Mouse (Mus musculus) left cerebral cortex, adult 2 months (tissue): ENCODE data around the gene Polg2. TPM values are rescaled to one million over a fixed set of nuclear protein-coding genes. Genes with fewer than 3 reads are reported as not detected.
A peak's percentile ranks its signal among the peaks of the same experiment; 100 is the strongest.
"Not testable (repeated sequence)": the region's sequence is repeated elsewhere in the genome, so short reads cannot be mapped to it uniquely, and the experiment has no call there.

Source experiments
- DNase-seq, 2 experiments: peaks; one replicate each; pipeline ENCODE4 v3.0.0; 2021 to 2022; ENCODE audit warnings: low spot score in 2 of 2, mixed read lengths in 1 of 2; ENCODE audit errors: extremely low spot score in 1 of 2
- H3K27ac ChIP-seq: fragments of 200-600 bp; 2 replicates; pipeline ENCODE4 v1.8.1; 2022
- H3K4me3 ChIP-seq: fragments of 200-600 bp; 2 replicates; pipeline ENCODE4 v1.8.1; 2022
- CTCF ChIP-seq: fragments of 200-600 bp; IDR thresholded peaks from 2 replicates; pipeline ENCODE4 v1.8.1; 2022; ENCODE audit warnings: antibody characterized with exemption, mild to moderate bottlenecking, moderate library complexity
- intact Hi-C: fragments of 180-260 bp; cut with DNase I; formaldehyde crosslinking; loops from one replicate; pipeline ENCODE4 v1.15.1; 2025
- microRNA-seq, 2 experiments: library from miRNA; unstranded; fragments of <30 nt; microRNA quantifications; one replicate each; pipeline ENCODE4 v1.2.0; 2021
- total RNA-seq, 2 experiments: library from RNA; stranded (reverse); gene quantifications; 2 replicates each; pipeline ENCODE4 v1.2.3; 2021

Polg2 gene
- total RNA-seq, 2 experiments from 2014 or later, result 3.2 to 4.2 TPM

GRCm38 (mm10) chr11:106736614-106737013 lies 42.7 kb downstream of the Polg2 start:
- Histone ChIP-seq H3K4me3 (no peak overlapping the region), H3K27ac (peak overlapping the region; percentile 48; the same call in 1 of the 2 replicates)
- TF ChIP-seq CTCF, result no peak
- intact Hi-C loops, result no loop called here
- no peak for DNase-seq

- DNase-seq, result no peak
- no peak for TF ChIP-seq CTCF
- no peak overlapping the region for H3K4me3 ChIP-seq
- H3K27ac ChIP-seq, result no peak overlapping the region
- intact Hi-C loops, result no loop called here
Measured at GRCm38 (mm10) chr11:106730714-106731113, 48.6 kb downstream of the Polg2 start.

GRCm38 (mm10) chr11:106729656-106730055 lies 49.7 kb downstream of the Polg2 start:
- intact Hi-C loops, result no loop called here
- no peak overlapping the region for H3K27ac ChIP-seq
- TF ChIP-seq CTCF, result no peak
- no peak overlapping the region for H3K4me3 ChIP-seq
- DNase-seq, result no peak

GRCm38 (mm10) chr11:106728402-106729366 lies 50.7 kb downstream of the Polg2 start:
- no peak for TF ChIP-seq CTCF
- Histone ChIP-seq H3K4me3 (no peak overlapping the region), H3K27ac (no peak overlapping the region)
- no peak for DNase-seq
- intact Hi-C loops, result no loop called here

- Histone ChIP-seq H3K27ac (no peak overlapping the region), H3K4me3 (no peak overlapping the region)
- intact Hi-C loops, result no loop called here
- no peak for TF ChIP-seq CTCF
- DNase-seq, result no peak
Measured at GRCm38 (mm10) chr11:106727967-106728366, 51.4 kb downstream of the Polg2 start.

GRCm38 (mm10) chr11:106724916-106725235 lies 54.5 kb downstream of the Polg2 start:
- not testable (repeated sequence) for H3K4me3 ChIP-seq

GRCm38 (mm10) chr11:106724176-106724915 lies 55.0 kb downstream of the Polg2 start:
- no peak overlapping the region for H3K27ac ChIP-seq
- DNase-seq, result no peak
- intact Hi-C loops, result no loop called here
- no peak for TF ChIP-seq CTCF
- no peak overlapping the region for H3K4me3 ChIP-seq

More at GRCm38 (mm10) chr11:106724916-106725235, 54.5 kb downstream of the Polg2 start:
- DNase-seq, intact Hi-C loops, H3K27ac ChIP-seq: not testable (repeated sequence)

- Histone ChIP-seq H3K4me3 (no peak overlapping the region), H3K27ac (no peak overlapping the region)
- no peak for DNase-seq
- no peak for TF ChIP-seq CTCF
- intact Hi-C loops, result no loop called here
Measured at GRCm38 (mm10) chr11:106723611-106724125, 55.7 kb downstream of the Polg2 start.

GRCm38 (mm10) chr11:106722831-106723361 lies 56.4 kb downstream of the Polg2 start:
- DNase-seq, result no peak
- Histone ChIP-seq H3K27ac (no peak overlapping the region), H3K4me3 (no peak overlapping the region)
- intact Hi-C loops, result no loop called here
- no peak for TF ChIP-seq CTCF

- intact Hi-C loops, result no loop called here
- Histone ChIP-seq H3K27ac (no peak overlapping the region), H3K4me3 (no peak overlapping the region)
- no peak for TF ChIP-seq CTCF
- DNase-seq, result no peak
Measured at GRCm38 (mm10) chr11:106720379-106720778, 59.0 kb downstream of the Polg2 start.

Small RNAs within 50 kb of the gene (microRNA-seq; reads per million reads assigned to microRNA genes)
- gene Gm25994, result 0 reads per million in 2 experiments
- gene Mir3064, result 25.1 to 26.5 reads per million in 2 experiments

Other genes with a start within 250 kb of the Polg2 start
- 100 to 1,000 TPM; 114 to 118 TPM for gene Tex2, start 166.1 kb downstream of the Polg2 start, total RNA-seq
- 10 to 100 TPM; 17.3 to 22.0 TPM for gene Pecam1, start 28.9 kb downstream of the Polg2 start, total RNA-seq
- gene Milr1, start 28.3 kb downstream of the Polg2 start, total RNA-seq, result under 1 TPM in 1 of 2 experiments, not detected in 1; 0.44 TPM
- 100 to 1,000 TPM; 652 to 679 TPM for gene Ddx5, start 9.6 kb upstream of the Polg2 start, total RNA-seq
- 10 to 100 TPM; 12.6 to 15.1 TPM for gene Cep95, start 9.7 kb upstream of the Polg2 start, total RNA-seq
- gene Smurf2, start 141.2 kb upstream of the Polg2 start, total RNA-seq, result 10 to 100 TPM; 25.7 to 28.3 TPM
- gene Kpna2, start 220.0 kb upstream of the Polg2 start, total RNA-seq, result 10 to 100 TPM; 20.6 to 31.7 TPM
- gene 1810010H24Rik, start 246.1 kb upstream of the Polg2 start, total RNA-seq, result 1 to 10 TPM; 2.7 to 3.3 TPM